Mouse (Mus musculus): ENCODE results near the gene Thap3. TPM values are rescaled to one million over a fixed set of nuclear protein-coding genes. Genes with fewer than 3 reads are reported as not detected.
"Not testable (repeated sequence)": the region's sequence is repeated elsewhere in the genome, so short reads cannot be mapped to it uniquely, and the experiment has no call there.

Gene Thap3
- total RNA-seq (2022), result 10 to 100 TPM; 22.0 to 32.0 (median 30.5) TPM

DNA sequence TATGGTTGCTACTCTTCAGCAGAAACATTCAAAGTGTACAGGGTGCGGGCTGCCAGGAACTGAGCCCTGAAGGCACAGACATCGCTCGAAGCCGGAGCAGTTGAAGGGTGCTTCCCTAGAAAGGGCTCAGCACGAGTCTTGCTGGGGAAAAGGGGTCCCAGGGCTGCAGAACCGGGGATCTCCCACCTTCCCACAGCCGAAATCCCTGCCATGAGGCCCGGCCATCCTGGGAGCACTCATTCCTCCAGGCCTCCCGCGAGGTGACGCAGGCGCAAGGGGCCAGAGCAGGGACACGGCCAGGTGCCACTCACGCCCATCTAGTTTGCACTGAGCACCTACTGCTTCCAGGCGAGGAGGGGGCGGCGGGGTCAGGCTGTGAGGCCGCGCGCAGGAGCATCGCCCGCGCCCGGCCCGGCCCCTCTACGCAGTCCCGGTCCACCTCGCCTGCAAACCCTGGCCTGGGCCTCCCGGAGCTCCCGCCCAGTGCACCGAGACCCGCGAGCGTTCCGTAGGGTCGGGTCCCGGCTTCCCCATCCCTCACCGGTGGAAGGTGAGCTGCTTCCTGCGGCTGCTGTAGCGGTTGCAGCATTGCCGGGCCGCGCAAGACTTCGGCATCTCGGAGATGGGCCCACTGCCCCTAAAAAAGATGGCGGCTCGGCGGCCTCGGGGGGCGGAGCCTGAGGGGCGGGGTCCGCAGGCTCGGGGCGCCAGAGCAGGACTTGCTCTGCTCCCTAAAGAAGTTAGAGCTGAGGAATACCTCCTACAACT, at the start of gene Thap3:
Gene Thap3, minus strand, starts transcription at position 656 of the 768 bp plus-strand sequence.
- DNase-seq (ENCODE audit: low spot score in 2 of 2), result peak in 1 of 2 experiments; percentile 72

DNA sequence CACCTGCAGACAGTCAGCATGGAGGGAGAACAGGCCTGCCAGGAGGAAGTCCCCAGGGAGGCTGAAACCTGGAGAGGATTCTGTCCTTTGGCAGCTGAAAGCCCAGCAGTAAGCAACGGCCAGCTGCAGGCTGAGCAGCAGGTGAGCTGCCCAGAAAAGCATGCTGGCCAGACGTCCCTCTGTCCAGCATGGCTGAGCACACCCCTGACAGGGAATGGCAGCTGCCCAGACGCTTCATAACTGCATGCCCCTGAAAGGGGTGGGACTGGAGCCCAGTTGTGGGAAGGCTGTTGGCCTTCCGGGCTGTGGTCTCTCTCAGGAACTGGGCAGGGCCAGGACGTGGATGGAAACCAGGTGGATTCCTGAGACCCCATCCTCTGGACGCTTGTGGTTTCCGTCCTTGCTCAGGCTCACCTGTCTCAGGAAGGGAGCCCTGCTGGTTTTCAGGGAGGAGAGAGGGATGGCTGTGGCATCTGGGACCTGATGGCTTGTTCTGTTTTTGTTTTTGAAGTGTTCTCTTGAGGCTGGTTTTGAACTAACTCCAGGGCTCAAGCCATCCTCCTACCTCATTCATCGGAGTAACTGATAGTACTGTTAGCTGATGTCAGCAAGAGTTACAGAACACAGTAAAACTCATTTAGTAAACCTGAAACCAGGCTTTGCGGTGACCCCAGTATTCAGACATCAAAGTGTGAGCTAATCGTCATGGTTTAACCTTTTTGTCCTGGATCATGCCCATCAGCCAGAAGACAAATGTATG, 49.6 kb upstream of the Thap3 start, which contains the start of gene Tas1r1:
Gene Tas1r1, minus strand, starts transcription at position 344 of the 760 bp plus-strand sequence.
- no peak for DNase-seq (ENCODE audit: low spot score in 2 of 2)

DNA sequence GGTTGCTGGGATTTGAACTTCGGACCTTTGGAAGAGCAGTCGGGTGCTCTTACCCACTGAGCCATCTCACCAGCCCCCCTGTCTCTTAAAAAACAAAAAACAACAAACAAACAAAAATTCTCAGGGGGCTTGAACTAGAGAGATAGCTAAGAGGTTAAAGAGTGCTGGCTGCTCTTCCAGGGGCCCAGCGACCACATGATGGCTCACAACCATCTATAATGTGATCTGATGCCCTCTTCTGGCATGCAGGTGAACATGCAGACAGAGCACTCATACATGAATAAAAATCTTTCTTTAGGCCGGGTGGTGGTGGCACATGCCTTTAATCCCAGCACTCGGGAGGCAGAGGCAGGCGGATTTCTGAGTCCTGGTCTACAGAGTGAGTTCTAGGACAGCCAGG, 47.7 kb upstream of the Thap3 start:
- DNase-seq (ENCODE audit: low spot score in 2 of 2), result not testable (repeated sequence)

DNA sequence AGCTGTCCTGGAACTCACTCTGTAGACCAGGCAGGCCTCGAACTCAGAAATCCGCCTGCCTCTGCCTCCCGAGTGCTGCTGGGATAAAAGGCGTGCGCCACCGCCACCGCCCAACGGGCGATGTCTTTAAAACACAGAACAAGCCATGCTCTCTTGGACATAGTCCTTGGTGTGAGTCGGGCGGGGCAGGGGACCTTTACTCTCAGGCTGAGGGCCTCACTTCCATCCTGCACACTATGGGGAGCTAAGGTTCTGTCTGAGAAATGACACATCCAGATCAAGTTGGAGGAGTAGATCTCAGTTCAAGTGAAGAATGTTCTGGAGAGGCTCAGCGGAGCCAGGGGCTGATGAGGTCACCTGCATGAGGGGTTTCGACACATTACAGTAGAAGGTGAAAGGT, 44.1 kb upstream of the Thap3 start:
- DNase-seq (ENCODE audit: low spot score in 2 of 2), result no peak

DNA sequence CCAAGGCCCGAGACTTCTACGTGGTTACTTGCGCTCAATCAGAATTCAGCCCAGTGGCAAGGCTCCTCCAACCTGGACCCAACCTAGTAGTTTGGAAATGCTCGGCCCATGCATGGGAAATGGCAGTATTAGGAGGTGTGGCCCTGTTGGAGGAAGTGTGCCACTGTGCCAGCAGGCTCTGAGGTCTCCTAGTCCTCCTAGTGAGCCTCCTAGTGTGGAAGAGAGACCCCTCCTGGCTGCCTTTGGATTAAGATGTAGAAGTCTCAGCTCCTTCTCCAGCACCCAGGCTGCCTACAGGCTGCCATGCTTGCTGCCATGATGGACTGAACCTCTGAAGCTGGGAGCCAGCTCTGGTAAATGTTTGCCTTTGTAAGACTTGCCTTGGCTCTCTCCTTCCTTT, 41.2 kb upstream of the Thap3 start:
- DNase-seq (ENCODE audit: low spot score in 2 of 2), result no peak

DNA sequence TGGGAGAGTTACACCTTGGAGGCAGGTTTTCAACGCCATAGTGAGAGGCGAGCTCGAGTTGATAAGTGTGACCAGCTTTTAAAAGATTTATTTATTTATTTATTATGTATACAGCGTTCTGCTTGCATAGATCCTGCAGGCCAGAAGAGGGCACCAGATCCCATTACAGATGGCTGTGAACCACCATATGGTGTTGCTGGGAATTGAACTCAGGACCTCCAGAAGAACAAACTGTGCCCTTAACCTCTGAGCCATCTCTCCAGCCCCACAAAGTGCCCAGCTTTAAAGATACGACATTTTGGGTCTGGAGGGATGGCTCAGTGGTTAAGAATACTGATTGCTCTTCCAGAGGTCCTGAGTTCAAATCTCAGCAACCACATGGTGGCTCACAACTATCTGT, 40.3 kb upstream of the Thap3 start:
- no peak for DNase-seq (ENCODE audit: low spot score in 2 of 2)

DNA sequence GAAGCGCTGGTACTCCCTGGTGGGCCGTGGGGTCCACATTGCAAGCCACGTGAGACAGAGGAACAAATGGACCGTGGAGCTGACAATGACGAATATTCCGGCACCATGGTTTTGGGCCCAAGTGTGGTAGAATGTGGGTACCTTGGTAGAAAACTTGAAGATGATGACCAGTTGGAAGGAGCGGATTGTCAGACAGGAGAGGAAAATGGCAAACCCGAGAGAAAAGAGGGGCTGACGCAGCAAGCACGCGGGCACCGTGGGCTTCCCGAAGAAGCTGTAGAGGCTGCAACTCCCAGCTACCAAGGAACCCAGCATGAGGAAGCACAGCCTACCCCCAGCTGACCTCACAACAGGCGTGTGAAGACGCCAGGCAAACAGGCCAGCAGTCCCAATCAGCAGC, 39.7 kb upstream of the Thap3 start:
- no peak for DNase-seq (ENCODE audit: low spot score in 2 of 2)

DNA sequence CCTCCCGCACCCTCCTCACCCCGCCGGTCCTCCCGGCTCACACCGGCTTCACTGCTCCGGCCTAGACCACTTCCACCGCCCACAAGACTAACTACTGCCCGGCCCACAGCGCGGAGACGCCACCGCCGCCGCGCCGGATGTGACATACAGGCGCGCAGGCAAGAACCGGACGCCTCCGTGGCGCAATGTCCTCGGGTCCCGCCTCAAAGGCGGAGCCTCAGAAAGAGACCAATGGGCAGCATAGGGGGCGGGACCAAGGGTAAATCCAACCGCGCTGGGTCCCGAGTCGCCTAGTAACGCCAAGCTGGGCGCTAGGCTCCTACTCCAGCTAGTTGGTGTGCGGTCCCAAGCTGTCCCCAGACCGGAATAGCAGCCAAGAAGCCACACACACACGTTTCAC, 38.7 kb upstream of the Thap3 start, which contains the start of gene Zbtb48:
Gene Zbtb48, minus strand, starts transcription at position 148 of the 400 bp plus-strand sequence.
- peak; percentile 96 to 97 for DNase-seq (ENCODE audit: low spot score in 2 of 2)

DNA sequence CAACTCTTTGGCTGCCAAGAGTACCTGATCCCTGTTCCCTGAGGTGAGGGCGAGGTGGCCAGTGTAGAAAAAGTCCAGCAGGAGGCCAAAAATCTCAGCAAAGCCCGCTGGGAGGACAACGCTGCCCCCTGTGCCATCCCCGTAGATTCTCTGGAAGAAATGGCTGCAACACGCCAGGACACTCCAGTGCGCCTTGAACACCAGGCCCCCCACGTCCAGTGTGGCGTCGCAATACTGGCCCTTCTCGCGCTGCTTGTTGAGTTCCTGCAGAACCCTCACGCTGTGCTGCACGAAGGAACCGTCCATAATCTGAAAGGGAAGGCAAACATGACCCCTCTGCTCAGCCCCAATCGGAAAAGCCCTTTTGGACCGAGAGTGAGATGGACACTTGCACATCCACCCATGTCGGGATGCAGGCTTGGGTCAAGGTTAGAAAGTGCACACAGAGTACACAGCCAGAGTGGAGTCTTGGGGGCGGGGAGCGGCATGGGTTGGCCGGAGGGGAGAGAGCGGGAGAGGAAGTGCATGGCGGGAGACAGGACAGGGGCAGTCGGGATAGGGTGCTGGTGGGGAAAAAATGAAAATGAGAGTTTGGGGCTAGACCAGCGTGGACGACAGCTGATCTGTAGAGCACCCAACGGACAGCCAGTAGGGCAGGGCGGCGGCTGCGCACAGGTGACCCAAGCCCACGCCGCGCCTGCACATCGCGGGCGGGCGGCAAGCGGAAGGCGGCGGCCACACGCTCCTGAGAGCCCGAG, 38.1 kb upstream of the Thap3 start:
- no peak for DNase-seq (ENCODE audit: low spot score in 2 of 2)

DNA sequence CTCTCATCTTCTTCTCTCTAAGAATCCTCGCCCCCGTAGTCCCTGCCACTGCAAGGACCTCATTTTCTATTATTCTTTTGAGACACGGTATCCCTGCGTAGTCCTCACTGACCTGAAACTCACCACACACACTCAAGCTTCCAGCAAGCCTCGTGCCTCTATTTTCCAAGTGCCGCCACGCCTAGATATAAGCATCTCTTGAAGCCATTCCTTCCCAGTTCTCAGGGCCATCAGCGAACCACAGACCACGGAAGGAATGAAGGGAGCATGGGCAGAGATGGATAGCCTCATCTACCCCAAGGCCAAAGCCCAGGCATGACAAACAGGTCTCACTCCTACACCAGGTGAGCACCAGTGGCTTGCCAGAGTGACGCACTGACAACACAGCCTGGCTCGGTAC, 35.7 kb upstream of the Thap3 start:
- DNase-seq (ENCODE audit: low spot score in 2 of 2), result no peak

DNA sequence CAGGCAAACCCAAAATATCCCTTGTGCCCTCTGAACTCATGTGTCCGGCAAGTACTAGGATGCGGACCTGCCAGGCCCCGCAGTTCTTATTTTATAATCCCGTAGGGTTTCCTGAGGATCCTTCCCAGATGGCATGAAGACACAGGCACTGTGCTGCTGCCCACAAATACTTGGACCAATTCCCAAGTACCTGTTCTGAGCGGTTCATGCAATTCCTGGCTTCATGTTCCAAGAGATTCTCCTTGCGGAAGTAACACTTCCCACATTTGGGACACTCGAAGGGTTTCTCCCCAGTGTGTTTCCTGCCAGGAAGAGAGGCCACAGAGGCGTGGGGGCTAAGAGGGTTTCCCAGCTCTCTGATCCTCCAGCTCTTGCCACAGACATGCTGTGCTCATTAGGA, 33.7 kb upstream of the Thap3 start:
- peak in 1 of 2 experiments; percentile 4 for DNase-seq (ENCODE audit: low spot score in 2 of 2)

DNA sequence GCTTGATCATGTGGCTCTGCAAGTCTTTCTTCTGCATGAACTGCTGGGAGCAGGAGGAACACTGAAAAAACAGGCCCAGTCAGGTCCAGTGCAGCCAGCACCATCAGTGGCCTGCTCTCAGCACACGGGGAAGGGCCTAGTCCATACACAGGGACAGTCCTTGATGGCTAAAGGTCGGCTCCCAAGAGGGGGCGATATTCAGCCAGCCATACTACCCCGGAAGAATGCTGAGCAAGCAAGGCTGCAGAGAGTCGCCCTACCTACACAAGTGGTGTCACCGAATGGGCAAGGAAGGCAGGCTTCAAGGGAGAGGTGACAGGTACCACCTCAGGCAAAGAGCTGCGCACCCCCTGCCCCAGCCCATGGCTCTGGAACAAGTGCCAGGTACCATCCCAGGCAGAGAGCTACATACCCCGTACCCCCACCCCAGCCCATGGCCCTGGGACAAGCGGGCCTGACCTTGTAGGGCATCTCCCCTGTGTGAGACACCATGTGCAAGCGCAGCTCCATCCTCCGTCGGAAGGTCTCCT, 32.8 kb upstream of the Thap3 start:
- no peak for DNase-seq (ENCODE audit: low spot score in 2 of 2)

DNA sequence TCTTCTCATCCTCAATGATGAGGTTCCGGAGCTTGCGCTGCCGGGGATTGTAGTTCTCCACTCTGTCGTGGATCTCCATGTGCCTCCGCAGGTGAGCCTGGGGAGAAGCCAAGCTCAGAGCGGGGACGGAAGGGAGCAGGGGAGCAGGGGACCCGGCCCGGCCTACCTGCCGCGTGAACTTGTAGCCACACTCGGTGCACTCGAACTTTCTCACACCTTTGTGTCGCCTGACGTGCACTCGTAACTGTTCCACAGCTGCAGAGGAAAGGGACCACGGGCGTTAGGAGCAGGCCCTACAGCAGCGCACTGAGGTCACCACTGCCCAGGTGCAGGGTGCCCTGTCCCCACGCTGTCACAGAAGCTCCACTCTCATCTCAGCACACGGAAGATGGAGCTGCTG, 31.2 kb upstream of the Thap3 start:
- no peak for DNase-seq (ENCODE audit: low spot score in 2 of 2)

DNA sequence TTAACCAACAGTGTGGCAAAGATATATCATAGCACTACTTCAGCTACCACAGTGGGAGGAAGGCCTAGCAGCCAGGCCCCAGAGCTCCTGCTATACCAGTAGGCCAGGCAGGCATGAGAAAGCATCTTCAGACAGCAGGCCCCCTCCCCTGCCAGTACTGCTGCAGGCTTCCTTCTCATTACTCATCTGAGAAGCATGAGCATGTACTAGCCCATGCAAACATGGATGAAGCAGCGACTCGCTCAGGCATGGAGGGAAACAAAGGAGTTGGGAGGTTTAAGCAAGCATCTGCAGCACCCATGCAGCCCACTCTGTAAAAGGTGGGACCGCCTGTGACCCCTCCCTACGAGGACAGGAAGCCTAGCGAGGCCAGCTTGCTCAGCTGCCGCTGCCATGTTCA, 30.3 kb upstream of the Thap3 start:
- no peak for DNase-seq (ENCODE audit: low spot score in 2 of 2)

DNA sequence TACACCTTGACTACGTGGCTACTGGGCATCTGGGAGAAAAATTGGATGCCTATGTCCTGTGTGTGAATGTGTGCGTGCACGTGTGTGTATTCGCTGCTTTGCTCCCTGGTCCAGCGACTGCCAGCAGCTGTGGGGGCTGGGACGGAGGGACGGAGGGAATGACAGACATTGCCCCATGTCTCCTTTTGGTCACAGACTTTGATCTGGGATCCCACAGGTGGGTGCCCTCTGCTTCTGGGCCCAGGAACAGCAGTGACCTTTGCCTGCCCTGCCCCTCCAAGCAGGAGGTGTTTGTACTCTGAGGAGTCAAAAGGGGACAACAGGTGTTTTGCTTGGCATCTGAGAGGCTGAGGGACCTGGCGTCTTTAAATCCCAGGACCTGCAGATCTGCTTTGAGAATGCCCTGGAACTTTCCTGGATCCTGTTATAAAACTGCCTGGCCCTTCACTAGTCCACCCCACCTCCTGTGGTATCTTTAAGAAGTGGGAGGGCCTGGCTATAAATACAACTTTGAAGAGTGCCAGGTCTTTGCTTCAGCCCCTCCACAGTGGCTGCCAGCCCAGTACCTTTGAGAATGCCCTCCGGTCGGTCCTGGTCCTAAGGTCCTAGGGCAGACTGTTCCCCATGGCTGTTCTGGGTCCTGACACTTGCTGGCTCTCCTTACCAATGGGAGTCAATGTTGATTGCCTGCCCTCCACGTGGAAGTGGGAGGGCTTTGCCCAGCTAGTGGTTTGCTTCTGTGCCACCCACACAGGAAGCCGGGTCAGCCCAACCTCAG, 24.4 kb upstream of the Thap3 start:
- DNase-seq (ENCODE audit: low spot score in 2 of 2), result no peak

DNA sequence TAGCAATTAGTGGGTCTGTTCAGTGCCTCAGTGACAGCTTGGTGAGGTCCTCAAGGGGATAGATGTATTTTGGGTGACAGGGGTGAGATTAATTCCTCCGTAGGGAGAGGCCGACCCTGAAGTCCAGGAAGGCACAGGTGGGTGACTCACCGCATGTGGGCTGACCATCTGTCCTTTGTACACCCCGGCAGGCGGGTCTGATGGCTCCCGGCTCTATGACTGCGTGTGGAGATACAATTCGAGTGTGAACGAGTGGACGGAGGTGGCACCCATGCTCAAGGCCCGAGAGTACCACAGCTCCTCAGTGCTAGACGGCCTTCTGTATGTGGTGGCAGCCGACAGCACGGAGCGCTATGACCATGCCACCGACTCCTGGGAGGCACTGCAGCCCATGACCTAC, 23.3 kb upstream of the Thap3 start:
- DNase-seq (ENCODE audit: low spot score in 2 of 2), result no peak

DNA sequence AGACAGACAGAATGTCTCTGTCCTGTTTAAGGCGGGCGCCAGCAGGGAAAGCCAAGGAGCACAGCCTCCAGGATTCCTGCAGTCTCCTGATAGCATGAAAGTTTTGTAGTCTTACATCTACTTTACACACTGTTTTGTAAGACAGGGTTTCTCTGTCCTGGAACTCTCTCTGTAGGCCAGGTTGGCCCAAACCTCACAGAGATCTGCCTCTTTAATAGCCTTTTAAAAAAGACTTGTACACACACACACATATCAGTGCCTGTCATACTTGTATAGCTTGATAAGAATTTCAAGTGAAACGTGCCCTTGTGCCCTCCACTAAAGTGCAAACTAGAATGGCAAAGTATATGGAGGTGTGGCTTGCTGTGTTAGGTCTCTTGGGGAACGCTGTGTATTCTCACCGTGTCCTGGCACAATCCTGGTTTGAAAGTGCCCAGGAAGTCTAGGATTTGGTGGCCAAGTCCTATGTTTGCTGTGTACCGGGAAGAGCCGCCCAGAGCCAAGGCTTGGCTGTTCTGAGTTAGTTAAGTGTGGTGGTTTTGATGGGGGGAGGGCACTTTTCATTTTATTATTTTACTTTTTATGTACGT, 22.5 kb upstream of the Thap3 start:
- DNase-seq (ENCODE audit: low spot score in 2 of 2), result no peak

DNA sequence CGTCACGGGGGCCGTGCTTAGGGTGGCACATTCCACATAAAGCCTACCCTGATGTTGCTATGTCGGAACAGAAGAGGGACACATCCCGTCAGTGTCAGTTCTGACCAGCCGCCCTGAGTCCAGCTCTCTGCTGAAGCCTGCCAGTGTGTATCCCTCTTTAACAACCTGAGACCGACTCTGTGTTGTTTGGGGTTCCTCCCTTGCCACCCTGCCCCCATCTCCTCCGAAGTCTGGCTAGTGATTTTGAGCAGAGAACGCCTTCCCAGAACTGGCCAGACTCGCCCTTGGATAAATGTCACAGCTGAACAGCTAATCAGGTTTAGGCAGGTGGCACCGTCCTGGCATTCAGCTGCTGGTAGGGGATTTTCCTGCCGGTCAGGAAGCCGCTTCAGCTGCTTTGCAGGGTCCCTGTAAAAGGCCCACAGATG, 21.9 kb upstream of the Thap3 start:
- DNase-seq (ENCODE audit: low spot score in 2 of 2), result no peak

DNA sequence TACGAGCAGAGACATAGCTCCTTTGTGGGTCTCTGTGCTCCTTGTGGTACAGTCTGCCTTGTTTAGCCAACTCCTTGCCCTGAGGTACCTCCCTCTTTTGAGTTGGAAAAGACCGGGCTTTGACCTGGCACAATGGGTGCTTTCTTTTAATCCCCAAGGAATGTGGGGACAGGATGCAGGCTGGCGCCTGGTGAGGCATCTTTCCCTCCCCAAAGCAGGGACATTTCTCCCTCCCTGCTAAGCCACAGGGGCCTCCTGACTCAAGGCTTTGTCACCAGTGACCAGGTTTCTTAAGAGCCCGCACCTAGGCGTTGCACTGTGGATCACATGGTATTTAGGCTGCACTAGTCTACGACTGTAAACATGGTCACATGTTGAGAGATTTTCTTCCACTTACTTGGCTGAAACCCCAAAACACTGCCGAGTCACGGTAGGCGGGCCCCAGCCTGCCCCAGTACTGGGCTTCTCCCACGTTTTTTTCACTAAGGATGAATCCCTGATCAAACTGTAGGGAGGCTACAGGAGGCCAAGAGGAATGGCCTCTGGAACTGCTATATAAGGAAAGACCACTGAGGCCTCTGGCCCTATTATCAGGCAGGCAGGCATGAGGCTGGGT, 21.4 kb upstream of the Thap3 start:
- no peak for DNase-seq (ENCODE audit: low spot score in 2 of 2)

All from layer of hippocampus, adult 8-10 months (tissue).